Mouse (Mus musculus): ENCODE data around the gene Caprin2.

GRCm38 (mm10) chr6:148894888-148895772 lies 907 bp downstream of the Caprin2 start:
- TF ChIP-seq POLR2A (IDR thresholded peaks at IDR 0.05; ENCODE audit: extremely low read depth, insufficient read depth, low read length), result no peak
- TF ChIP-seq CTCF (IDR thresholded peaks at IDR 0.05; ENCODE audit: extremely low read depth, insufficient read depth, low read length), result no peak

Measured in cortical plate, adult 2 months (tissue).